Mouse (Mus musculus) hindbrain, embryonic 12.5 days (tissue): ENCODE data around the gene Wdr13. TPM values are rescaled to one million over a fixed set of nuclear protein-coding genes. Genes with fewer than 3 reads are reported as not detected.
"Not testable (repeated sequence)": the region's sequence is repeated elsewhere in the genome, so short reads cannot be mapped to it uniquely, and the experiment has no call there.

Experiments used
- ATAC-seq: fragments of 200-750 bp; cut with Nextera tagmentation; 2 replicates; pipeline ENCODE4 v1.8.0; 2017; ENCODE audit warnings: moderate TSS enrichment; ENCODE audit not compliant: low FRiP score
- H3K27ac ChIP-seq: fragments of 300-500 bp; sonication (generic); 2 replicates; pipeline ENCODE4 v1.5.1; 2016; ENCODE audit warnings: mild to moderate bottlenecking
- H3K27me3 ChIP-seq: fragments of 300-500 bp; sonication (generic); 2 replicates; pipeline ENCODE4 v1.6.1; 2016; ENCODE audit warnings: mild to moderate bottlenecking
- H3K36me3 ChIP-seq: fragments of 300-500 bp; sonication (generic); 2 replicates; pipeline ENCODE4 v1.6.1; 2016; ENCODE audit warnings: mild to moderate bottlenecking
- H3K4me1 ChIP-seq: fragments of 300-500 bp; sonication (generic); 2 replicates; pipeline ENCODE4 v1.6.1; 2016
- H3K4me2 ChIP-seq: fragments of 300-500 bp; sonication (generic); replicated peaks from 2 replicates; pipeline ENCODE4 v1.6.1; 2016; ENCODE audit warnings: mild to moderate bottlenecking
- H3K4me3 ChIP-seq: fragments of 300-500 bp; sonication (generic); 2 replicates; pipeline ENCODE4 v1.5.1; 2016; ENCODE audit warnings: mild to moderate bottlenecking
- H3K9ac ChIP-seq: fragments of 300-500 bp; sonication (generic); 2 replicates; pipeline ENCODE4 v1.6.1; 2016; ENCODE audit warnings: mild to moderate bottlenecking, moderate library complexity
- H3K9me3 ChIP-seq: fragments of 300-500 bp; sonication (generic); replicated peaks from 2 replicates; pipeline ENCODE4 v1.6.1; 2016; ENCODE audit warnings: mild to moderate bottlenecking
- WGBS: fragments of 180-500 bp; shearing (Covaris S2); methylation state at CpG from one replicate; pipeline ENCODE4 v1.1.7; 2016; 5-methylcytosine and 5-hydroxymethylcytosine counted together
- polyA plus RNA-seq: library from polyadenylated mRNA; unstranded; fragments of >200 nt; fragmentation: Nextera tagmentation; extraction: Ambion mirVana; gene quantifications from 2 replicates; pipeline ENCODE4 v1.2.1, GENCODE M21; 2016

Gene Wdr13
- polyA plus RNA-seq, 1 experiment from 2014 or later, result 42.6 TPM

GRCm38 (mm10) chrX:8099435-8099834, 33.3 kb downstream of the Wdr13 start:
- H3K4me2 ChIP-seq, result no peak overlapping the region
- 0 out of 2 replicates have a peak, but pooled peaks cover 4% of the 10 kb centered on the region for H3K4me1 ChIP-seq
- no peaks in the 10 kb centered on the region for H3K9me3 ChIP-seq
- no peak overlapping the region for H3K4me3 ChIP-seq
- ATAC-seq, result no peak
- no peaks in the 10 kb centered on the region for H3K27me3 ChIP-seq
- 65% methylated on average over 4 of the region's 4 CpGs for WGBS
- H3K27ac ChIP-seq, result no peak overlapping the region
- H3K9ac ChIP-seq, result no peak overlapping the region
- no peaks in the 10 kb centered on the region for H3K36me3 ChIP-seq

DNA sequence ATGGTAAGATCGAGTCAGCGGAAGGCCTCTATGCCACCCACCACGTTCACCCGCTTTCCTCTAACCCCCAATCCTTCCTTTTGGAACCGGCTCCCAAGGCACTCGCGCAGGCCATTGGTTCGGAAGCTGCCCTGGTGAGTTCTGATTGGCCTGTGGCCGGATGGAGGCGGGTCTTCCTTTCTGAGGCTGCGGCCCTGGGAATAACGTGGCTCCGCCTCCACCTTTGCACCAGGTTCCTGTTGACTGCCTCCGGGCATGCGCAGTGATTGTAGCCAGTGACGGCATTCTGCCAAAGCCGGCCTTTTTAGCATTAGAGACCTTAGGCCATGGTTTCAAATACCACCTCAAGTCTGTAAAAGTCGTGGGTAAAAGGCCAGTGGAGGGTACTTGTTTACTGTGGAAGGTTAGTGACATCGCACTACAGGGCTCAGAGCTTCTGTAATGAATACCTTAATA, 35.9 kb downstream of the Wdr13 start:
- Histone ChIP-seq H3K4me1 (0 out of 2 replicates have a peak, but pooled peaks cover 4% of the 10 kb centered on the region), H3K9me3 (no peaks in the 10 kb centered on the region), H3K4me3 (peak overlapping the region; percentile 21; the same call in 1 of the 2 replicates), H3K4me2 (peak overlapping the region; percentile 42), H3K36me3 (no peaks in the 10 kb centered on the region), H3K27ac (no peak overlapping the region; the same call in 1 of the 2 replicates), H3K27me3 (no peaks in the 10 kb centered on the region), H3K9ac (no peak overlapping the region)
- WGBS, result 19% methylated on average over 15 of the region's 19 CpGs
- peak; percentile 94 for ATAC-seq

- not testable (repeated sequence) for H3K4me1 ChIP-seq, H3K27ac ChIP-seq, H3K27me3 ChIP-seq, H3K9me3 ChIP-seq, H3K36me3 ChIP-seq, H3K9ac ChIP-seq
- peak overlapping the region; percentile 22 for H3K4me3 ChIP-seq
- H3K4me2 ChIP-seq, result peak overlapping the region; percentile 42
- 8% methylated on average over 23 of the region's 48 CpGs for WGBS
- peak; percentile 91 for ATAC-seq
Observed at GRCm38 (mm10) chrX:8096068-8096786, 36.5 kb downstream of the Wdr13 start.

DNA sequence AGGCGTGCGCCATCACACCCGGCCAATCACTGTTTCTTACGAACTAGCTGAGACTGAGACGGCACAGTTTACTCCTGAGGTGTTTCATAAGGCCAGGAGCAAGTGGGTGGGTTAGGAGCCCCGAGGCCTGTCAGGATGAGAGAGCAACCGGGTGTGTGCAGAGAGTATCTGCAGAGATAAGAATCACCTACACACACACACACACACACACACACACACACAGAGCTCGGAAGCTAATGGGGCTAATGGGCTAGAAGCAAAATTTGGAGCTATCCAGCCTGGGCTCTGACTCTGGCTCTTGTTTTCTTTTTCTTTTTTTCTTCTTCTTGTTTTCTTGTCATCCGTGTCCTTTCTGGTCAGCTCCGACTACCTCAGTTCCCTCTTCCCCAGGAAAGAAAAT, 37.1 kb downstream of the Wdr13 start:
- WGBS, result 89% methylated on average over 10 of the region's 10 CpGs
- H3K4me1 ChIP-seq, result 0 out of 2 replicates have a peak, but pooled peaks cover 2% of the 10 kb centered on the region
- ATAC-seq, result no peak
- H3K4me2 ChIP-seq, result peak overlapping the region; percentile 42
- no peaks in the 10 kb centered on the region for H3K27me3 ChIP-seq
- H3K9me3 ChIP-seq, result no peaks in the 10 kb centered on the region
- H3K9ac ChIP-seq, result no peak overlapping the region
- 0 out of 2 replicates have a peak overlapping the region, but pooled peaks have one; percentile 22 for H3K4me3 ChIP-seq
- H3K36me3 ChIP-seq, result no peaks in the 10 kb centered on the region
- H3K27ac ChIP-seq, result no peak overlapping the region; the same call in 1 of the 2 replicates

GRCm38 (mm10) chrX:8090954-8091347, 41.7 kb downstream of the Wdr13 start:
- H3K9ac ChIP-seq, H3K9me3 ChIP-seq, H3K27me3 ChIP-seq, H3K36me3 ChIP-seq, H3K4me1 ChIP-seq, H3K4me3 ChIP-seq, H3K4me2 ChIP-seq, H3K27ac ChIP-seq, ATAC-seq: not testable (repeated sequence)
- WGBS, result 75% methylated on average over 4 of the region's 5 CpGs

GRCm38 (mm10) chrX:8090346-8090953, 42.2 kb downstream of the Wdr13 start, which contains the start of gene Was:
TSS of gene Was (minus strand) at chrX:8090498.
- H3K27ac ChIP-seq, result no peak within 1 kb of the TSS
- H3K36me3 ChIP-seq, result no peaks in the 10 kb centered on the region
- no peaks in the 10 kb centered on the region for H3K4me1 ChIP-seq
- H3K9me3 ChIP-seq, result peaks cover 3% of the 10 kb centered on the region; the same call in 1 of the 2 replicates
- no peak for ATAC-seq
- no peaks in the 10 kb centered on the region for H3K27me3 ChIP-seq
- no peak within 1 kb of the TSS for H3K4me3 ChIP-seq
- no peak within 1 kb of the TSS for H3K9ac ChIP-seq
- H3K4me2 ChIP-seq, result no peak within 1 kb of the TSS
- whole genome bisulfite sequencing, result 77% methylated on average over 14 of the region's 14 CpGs

- no peak for ATAC-seq
- H3K4me1 ChIP-seq, result no peaks in the 10 kb centered on the region
- peaks cover 3% of the 10 kb centered on the region; the same call in 1 of the 2 replicates for H3K9me3 ChIP-seq
- no peaks in the 10 kb centered on the region for H3K36me3 ChIP-seq
- no peak overlapping the region for H3K4me2 ChIP-seq
- no peak overlapping the region for H3K27ac ChIP-seq
- H3K9ac ChIP-seq, result no peak overlapping the region
- WGBS, result 92% methylated on average over 3 of the region's 3 CpGs
- H3K4me3 ChIP-seq, result no peak overlapping the region
- H3K27me3 ChIP-seq, result no peaks in the 10 kb centered on the region
Observed at GRCm38 (mm10) chrX:8089746-8090145, 42.9 kb downstream of the Wdr13 start.

GRCm38 (mm10) chrX:8085611-8086010, 47.1 kb downstream of the Wdr13 start:
- H3K27ac ChIP-seq, result no peak overlapping the region
- H3K9me3 ChIP-seq, result peaks cover 3% of the 10 kb centered on the region; the same call in 1 of the 2 replicates
- H3K27me3 ChIP-seq, result no peaks in the 10 kb centered on the region
- ATAC-seq, result no peak
- H3K36me3 ChIP-seq, result no peaks in the 10 kb centered on the region
- WGBS, result 84% methylated on average over 6 of the region's 8 CpGs
- no peak overlapping the region for H3K4me2 ChIP-seq
- H3K4me3 ChIP-seq, result no peak overlapping the region
- no peak overlapping the region for H3K9ac ChIP-seq
- no peaks in the 10 kb centered on the region for H3K4me1 ChIP-seq

- Histone ChIP-seq H3K4me1 (no peaks in the 10 kb centered on the region), H3K9me3 (peaks cover 3% of the 10 kb centered on the region; the same call in 1 of the 2 replicates), H3K9ac (no peak overlapping the region), H3K36me3 (no peaks in the 10 kb centered on the region), H3K4me2 (no peak overlapping the region), H3K4me3 (no peak overlapping the region), H3K27me3 (no peaks in the 10 kb centered on the region), H3K27ac (no peak overlapping the region)
- WGBS, result 87% methylated on average over 6 of the region's 6 CpGs
- no peak for ATAC-seq
Observed at GRCm38 (mm10) chrX:8084771-8085259, 47.9 kb downstream of the Wdr13 start.

DNA sequence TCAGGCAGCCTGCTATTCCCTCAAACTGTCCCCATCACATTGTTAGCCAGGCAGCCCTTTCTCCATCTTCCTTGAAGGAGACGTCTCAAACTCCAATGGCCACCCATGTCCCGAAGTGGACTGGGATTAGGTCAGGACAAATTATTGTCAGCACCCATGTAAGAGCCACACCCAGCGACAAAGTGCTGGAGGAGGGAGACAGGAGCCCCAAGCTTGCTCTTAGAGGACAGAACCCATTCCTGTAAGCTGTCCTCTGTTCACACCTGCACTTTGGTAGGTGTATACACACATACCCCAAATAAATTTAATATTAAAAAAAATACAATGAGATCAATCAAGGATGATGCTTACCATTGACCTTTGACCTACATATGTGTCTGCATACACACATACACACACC, 57.6 kb downstream of the Wdr13 start:
- peak overlapping the region; percentile 47 for H3K4me2 ChIP-seq
- WGBS, result 50% methylated on average over 3 of the region's 3 CpGs
- H3K4me1 ChIP-seq, result no peaks in the 10 kb centered on the region
- no peaks in the 10 kb centered on the region for H3K9me3 ChIP-seq
- no peaks in the 10 kb centered on the region for H3K27me3 ChIP-seq
- peak overlapping the region; percentile 52 for H3K4me3 ChIP-seq
- H3K27ac ChIP-seq, result peak overlapping the region; percentile 82
- peak; percentile 55 for ATAC-seq
- peak overlapping the region; percentile 50 for H3K9ac ChIP-seq
- 0 out of 2 replicates have a peak, but pooled peaks cover 4% of the 10 kb centered on the region for H3K36me3 ChIP-seq

DNA sequence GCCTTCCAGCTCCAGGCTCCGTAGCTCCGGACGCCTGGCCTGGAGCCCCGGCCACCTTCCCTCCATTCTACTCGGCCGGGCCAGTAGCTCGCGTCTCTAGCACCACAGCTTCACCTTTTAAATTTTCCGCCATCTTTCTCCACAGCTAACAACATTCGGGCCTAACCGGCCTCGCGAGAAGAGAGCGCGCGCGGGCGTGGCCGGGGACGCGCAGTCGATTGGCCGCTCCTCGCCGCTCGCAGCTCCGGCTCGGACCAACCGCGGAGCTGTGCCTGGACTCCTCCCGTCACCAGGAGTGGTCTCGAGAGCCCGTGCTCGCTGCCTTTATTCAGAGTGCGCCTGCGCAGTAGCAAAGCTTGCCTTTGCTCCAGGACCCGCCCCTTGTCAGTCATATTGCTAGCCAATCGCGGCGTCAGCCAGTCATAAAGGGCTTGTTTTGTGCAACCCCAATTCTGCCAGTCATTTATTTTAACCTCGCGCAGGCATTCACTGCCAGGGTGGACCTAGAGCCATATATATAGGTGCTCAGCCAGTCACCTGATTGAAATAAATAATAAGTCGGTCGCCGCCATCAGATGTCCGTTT, 58.2 kb downstream of the Wdr13 start, which contains the start of gene Suv39h1:
Suv39h1 (minus strand) TSS at position 331 of the 585 bp plus-strand sequence.
- 26% methylated on average over 45 of the region's 46 CpGs for WGBS
- no peaks in the 10 kb centered on the region for H3K4me1 ChIP-seq
- peak within 1 kb of the TSS; percentile 52 for H3K4me3 ChIP-seq
- H3K27me3 ChIP-seq, result no peaks in the 10 kb centered on the region
- peak; percentile 98 for ATAC-seq
- H3K4me2 ChIP-seq, result peak within 1 kb of the TSS; percentile 47
- 0 out of 2 replicates have a peak, but pooled peaks cover 5% of the 10 kb centered on the region for H3K36me3 ChIP-seq
- H3K9me3 ChIP-seq, result no peaks in the 10 kb centered on the region
- peak within 1 kb of the TSS; percentile 84 for H3K27ac ChIP-seq
- peak within 1 kb of the TSS; percentile 62 for H3K9ac ChIP-seq

- ATAC-seq, result peak; percentile 45
- Histone ChIP-seq H3K27me3 (no peaks in the 10 kb centered on the region), H3K9me3 (no peaks in the 10 kb centered on the region), H3K27ac (peak overlapping the region; percentile 84), H3K9ac (peak overlapping the region; percentile 62), H3K36me3 (peaks cover 8% of the 10 kb centered on the region; the same call in 1 of the 2 replicates), H3K4me2 (peak overlapping the region; percentile 47), H3K4me3 (peak overlapping the region; percentile 52), H3K4me1 (no peaks in the 10 kb centered on the region)
- WGBS, result 19% methylated on average over 59 of the region's 64 CpGs
Observed at GRCm38 (mm10) chrX:8073881-8074429, 58.7 kb downstream of the Wdr13 start.
